Mouse (Mus musculus): ENCODE results near the gene Ppp4c. TPM values are rescaled to one million over a fixed set of nuclear protein-coding genes. Genes with fewer than 3 reads are reported as not detected.

The Ppp4c gene
- total RNA-seq, 2 experiments from 2014 or later, result 139 to 196 TPM

DNA sequence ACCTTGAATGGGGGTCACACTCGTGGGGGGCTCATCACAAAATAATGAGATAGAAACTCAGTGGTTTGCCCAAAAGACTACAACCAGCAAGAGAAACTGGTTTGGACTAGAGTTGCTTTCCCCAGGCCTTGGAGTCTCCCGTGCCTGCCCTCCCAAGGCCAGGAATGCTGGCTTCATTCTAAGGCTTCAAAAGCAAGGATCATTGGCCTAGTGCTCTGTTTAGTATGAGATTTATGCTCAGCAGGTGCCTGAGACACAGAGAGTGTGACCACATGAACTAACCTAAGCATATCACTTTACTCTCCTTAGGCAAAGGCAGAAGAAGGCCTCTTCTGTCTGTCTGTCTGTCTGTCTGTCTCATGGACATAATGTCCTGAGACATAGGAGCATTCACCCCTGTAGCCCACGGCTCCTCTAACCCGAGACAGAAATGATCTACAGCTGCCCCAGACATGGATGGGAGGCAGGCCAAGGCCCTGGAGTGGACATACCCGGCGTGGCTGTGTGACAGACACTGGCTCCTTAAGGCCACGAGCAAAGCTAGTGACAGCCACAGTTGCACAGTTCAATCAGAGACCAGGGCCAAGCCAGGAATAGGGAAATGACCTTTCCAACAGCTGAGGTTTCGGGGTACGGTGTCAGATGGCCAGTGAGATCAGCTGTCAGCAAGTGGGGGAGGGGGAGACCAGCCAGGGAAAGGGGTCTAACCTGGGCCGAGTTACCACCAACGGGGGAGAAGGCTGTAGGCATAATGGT, 10.0 kb upstream of the Ppp4c start:
- ATAC-seq (ENCODE audit: poor library complexity, severe bottlenecking), result no peak

- ATAC-seq (ENCODE audit: poor library complexity, severe bottlenecking), result no peak
These were observed 8.7 kb upstream of the Ppp4c start for GRCm38 (mm10) chr7:126801057-126801422.

DNA sequence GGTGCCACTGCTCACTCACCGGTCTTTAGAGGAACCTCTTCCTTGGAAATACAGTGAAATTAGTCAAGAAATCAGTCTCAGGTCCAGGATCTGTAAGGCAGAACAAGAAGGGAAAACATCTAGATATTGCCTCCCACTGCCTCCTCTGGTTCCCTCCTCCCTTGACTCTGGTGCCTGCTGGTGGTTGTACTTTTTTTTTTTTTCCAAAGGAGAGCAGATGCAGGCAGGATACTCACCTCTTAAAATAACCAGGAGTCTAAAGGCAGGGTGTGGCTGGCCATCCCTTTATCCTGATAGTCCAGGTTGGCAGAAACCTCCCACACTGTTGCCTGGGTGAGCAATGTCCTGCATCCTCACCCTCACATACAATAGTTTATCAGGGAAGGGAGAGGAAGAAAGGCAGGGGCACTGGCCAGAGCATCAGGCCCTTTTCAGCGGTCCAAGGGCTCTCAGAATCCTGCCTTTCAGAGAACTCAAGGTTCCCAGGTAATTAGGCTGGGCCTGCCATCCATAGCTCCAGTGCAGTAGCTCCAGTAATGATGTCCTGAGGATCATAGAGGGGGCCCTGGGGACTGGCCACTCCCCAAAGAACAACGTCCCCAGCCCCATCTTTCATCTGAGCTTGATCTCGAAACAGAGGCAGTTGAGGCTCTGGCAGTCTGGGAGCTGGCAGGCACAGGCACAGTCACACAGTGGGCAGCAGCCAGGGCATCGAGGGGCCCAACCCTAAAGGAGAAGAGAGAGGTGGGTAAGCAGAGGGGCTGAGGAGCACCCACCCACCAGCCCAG, 8.2 kb upstream of the Ppp4c start:
- ATAC-seq (ENCODE audit: poor library complexity, severe bottlenecking), result no peak

DNA sequence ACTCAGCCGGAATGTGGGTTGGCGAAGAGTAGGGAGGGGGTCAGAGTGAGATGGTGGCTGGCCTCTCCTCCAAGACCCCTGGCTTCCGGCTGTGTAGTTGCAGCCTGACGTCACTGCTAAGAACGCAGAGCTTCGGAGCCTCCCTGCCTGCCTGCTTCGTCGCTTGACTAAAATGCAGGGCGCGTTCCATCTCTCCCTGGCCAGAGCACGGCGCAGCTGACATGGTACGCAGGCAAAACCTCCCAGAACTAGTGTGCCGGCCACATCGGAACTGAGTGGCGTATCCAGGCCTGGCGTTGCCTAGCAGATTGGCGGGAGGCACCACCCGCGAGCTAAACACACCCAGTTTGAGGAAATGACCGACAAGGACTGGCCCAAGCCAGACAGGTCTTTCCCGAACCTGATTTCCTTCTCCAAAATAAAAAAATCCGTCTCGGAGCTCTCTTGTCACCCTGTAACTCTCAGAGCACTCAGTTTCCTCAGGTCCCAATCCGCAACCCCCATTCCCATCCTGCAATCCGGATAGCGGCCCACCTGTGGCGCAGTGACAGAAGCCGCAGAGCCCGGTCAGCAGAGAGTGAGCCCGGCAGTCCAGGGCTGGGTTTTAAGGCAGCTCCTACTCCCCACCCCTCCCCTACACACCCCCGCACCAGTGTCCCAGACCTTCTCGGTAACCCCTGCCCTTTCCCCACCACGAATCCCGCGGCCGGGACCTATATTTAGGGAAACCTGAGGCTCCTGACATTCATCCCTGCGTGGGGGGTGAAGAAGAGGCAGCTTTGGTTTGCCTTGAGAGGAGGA, 7.4 kb upstream of the Ppp4c start:
- ATAC-seq (ENCODE audit: poor library complexity, severe bottlenecking), result peak; percentile 65

- ATAC-seq (ENCODE audit: poor library complexity, severe bottlenecking), result peak; percentile 79
These were observed 6.8 kb upstream of the Ppp4c start for GRCm38 (mm10) chr7:126799050-126799467.

GRCm38 (mm10) chr7:126798127-126799049, 6.1 kb upstream of the Ppp4c start:
- peak; percentile 58 for ATAC-seq (ENCODE audit: poor library complexity, severe bottlenecking)

GRCm38 (mm10) chr7:126797411-126798126, 5.3 kb upstream of the Ppp4c start, which contains the start of gene Fam57b:
TSS of gene Fam57b (plus strand) at chr7:126797668.
- peak; percentile 7; the same call in 1 of the 2 replicates for ATAC-seq (ENCODE audit: poor library complexity, severe bottlenecking)

DNA sequence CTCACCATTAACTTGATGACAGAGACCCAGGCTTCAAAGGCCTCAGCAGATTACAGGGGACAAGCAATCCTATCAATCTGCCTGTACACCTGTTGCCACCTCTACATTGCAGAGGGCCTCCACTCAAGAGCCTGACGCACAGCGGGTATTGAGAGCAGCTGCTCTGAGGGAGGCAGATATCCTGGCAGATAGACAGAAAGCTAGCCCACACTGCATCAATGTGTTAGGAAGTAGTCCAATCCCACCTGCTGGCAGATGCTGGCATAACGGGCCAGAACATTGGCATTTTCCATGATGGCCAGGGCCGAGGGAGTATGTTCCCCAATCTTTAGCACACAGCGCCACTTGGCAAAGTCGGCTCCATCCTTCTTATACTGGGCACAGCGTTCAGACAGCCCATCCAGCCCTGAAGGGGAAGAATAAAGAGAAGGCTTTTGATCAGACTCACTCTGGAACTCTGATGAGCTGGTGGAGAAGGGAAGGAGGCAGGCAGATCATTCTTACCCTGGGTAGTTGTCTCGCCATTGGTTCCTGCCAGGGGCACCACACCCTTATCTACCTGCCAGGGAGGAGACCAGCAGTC, 4.1 kb upstream of the Ppp4c start:
- ATAC-seq (ENCODE audit: poor library complexity, severe bottlenecking), result no peak

DNA sequence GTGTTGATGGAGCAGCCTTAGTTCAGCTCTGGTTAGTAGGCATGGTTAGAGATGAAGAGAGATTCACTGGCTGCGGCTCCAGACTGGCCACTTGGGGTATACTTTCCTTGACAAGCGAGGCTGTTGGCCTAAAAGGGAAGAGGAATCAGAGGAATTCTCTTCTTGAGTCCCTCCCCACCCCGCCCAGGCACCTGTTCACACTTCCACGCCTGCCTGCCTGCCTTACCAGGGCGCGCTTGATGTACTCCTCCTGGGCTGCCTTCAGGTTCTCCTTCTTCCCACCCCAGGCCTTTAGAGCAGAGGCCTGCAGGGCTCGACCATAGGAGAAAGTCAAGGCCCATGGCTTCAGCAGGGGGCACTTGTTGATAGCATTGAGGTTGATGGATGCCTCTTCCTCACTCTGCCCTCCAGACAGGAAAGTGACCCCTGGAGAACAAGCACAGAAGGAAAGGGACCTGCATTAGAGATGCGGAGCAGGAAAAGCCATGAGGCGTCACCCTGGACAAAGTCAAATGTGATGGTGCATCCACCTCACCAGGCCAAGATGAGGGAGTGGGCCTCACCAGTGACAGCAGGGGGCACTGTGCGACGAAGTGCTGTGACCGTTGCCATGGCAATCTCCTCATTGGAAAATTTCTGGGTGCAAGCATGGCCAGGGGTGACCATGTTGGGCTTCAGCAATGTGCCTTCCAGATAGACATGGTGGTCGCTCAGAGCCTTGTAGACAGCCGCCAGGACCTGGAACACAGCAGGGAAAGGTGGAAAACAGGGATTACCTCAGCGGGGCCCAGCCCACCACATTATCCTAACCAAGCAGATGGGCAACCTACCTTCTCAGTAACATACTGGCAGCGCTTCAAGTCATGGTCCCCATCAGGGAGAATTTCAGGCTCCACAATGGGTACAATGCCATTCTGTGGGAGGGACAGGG, 3.4 kb upstream of the Ppp4c start:
- ATAC-seq (ENCODE audit: poor library complexity, severe bottlenecking), result no peak

GRCm38 (mm10) chr7:126794271-126794605, 1.9 kb upstream of the Ppp4c start:
- no peak for ATAC-seq (ENCODE audit: poor library complexity, severe bottlenecking)

DNA sequence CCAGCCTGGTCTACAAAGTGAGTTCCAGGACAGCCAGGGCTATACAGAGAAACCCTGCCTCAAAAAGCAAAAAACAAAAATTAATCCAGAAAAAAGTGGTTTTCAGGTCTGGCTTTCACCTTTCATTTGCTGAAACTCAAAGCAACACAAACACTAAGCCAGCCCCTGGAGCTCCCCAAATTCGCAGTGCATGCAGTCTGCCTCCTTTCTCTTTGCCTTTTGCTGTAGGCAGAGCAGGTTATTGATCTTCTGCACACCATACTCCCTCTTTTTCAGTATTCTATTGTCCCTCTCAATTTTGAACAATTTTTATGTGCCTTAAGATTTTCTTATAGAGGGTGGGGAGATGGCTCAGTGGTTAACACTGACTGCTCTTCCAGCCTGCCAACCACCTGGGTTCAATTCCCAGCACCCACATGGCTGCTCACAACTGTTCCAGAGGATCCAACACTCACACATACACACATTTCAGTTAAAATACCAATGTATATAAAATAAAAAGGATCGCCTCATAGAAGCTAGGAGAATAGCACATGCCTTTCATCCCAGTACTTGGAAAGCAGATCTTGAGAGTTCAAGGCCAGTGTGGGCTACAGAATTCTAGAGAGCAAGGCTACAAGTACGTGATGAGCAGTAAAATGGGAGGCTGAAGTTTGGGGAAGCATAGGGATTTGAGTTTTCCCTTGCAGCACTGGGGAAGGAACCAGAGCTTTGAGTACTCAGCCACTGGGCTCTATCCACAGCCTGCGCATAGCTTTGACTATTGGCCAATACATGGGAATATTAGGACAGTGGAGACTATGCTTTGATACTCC, 1.4 kb upstream of the Ppp4c start:
- ATAC-seq (ENCODE audit: poor library complexity, severe bottlenecking), result no peak

DNA sequence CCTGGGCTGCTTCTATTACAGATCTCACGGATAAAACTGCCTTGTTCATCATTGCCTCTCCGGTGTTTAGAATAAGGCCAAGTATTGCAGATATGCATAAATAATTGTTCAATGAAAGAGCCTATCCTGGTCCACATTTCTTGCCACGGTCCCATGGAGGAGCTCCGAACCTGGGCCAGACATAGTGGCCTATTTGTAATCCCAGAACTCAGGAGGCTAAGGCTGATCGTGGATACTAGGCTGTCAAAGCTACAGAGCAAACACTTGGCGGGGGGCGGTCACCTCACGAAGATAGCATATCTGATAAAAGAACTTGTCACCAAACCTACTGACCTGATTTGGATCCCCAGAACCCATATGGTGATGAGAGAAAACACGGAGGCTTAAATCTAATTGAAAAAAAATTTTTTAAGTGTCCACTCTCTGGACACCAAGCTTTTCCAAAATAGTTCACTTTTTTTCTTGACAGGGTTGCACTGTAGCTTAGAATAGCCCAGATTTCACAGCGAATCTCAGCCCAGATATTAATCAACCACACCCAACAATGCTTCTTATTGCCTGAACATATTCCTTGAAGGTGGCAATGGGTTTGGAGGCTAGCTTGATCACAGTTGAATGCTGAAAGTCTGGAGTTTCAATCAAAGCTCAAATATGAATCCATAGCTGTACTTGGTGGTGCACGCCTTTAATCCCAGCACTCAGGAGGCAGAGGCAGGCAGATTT, 586 bp upstream of the Ppp4c start:
- no peak for ATAC-seq (ENCODE audit: poor library complexity, severe bottlenecking)

GRCm38 (mm10) chr7:126789141-126789540, 3.2 kb downstream of the Ppp4c start:
- no peak for ATAC-seq (ENCODE audit: poor library complexity, severe bottlenecking)

DNA sequence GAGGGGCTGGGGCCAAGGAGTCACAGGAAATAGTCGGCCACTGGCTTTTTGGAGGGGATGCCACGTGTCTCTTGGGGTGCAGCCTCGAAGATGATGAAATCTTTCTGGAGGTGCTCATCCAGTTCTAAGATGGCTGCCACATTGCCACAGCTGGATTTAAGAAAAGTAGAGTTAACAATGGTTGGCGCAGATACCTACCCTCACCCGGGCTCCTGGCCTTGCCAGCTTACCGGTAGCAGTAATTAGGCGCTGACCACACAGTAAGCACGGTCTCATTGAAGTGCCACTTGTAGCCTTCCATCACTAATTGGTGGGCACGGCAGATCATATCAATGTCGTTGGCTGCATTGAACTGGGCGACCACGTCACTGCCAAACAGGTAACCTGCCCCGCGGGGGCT, 6.2 kb downstream of the Ppp4c start:
- no peak for ATAC-seq (ENCODE audit: poor library complexity, severe bottlenecking)

DNA sequence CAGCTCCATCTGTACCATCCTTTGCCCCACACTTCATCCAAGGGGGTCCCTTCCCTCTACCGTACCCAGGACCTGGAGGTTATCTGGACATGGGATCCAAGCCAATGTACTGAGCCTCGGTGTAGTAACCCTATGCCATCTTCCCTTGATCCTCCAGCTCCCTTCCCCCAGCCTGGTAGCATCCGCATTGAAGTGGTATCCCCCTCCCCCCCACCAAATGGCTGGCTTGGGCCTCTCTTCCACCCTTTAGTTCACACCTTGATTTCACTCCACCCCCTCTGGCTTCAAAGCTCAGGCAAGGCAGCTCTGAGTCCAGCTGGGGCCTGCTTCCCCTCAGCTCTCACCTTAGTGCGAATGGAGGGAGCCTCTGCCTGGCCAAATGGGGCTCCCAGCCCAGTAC, 7.2 kb downstream of the Ppp4c start:
- ATAC-seq (ENCODE audit: poor library complexity, severe bottlenecking), result no peak

DNA sequence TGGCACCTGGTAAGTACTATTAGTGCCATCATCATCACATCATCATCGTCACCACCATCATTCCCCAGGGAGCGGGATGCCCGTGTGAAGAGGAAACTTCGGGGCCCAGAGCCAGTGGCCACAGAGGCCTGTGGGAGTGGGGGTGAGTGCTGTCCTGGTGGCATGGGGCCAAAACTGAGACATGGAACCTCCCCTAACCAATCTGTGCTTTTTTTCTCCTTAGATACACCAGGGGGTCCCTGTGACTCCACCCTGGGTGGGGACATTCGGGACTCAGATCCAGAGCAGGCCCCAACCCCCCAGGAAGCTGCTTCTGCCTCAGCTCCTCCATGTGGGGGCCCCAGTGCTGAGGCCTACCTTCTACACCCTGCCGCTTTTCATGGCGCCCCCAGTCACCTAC, 7.8 kb downstream of the Ppp4c start:
- ATAC-seq (ENCODE audit: poor library complexity, severe bottlenecking), result no peak

DNA sequence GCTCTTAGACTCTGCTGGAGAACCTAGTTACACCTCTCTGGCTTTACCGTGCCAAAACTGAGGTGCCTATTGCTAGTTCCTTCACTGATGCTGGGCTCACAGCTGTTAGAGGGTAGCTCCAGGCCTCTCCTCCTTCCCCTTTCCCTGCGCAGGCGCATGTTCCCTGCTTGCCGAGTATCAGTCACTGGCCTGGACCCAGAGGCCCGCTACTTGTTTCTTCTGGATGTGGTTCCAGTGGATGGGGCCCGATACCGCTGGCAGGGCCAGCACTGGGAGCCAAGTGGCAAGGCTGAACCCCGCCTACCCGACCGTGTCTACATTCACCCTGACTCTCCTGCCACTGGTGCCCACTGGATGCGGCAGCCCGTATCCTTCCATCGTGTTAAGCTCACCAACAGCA, 9.6 kb downstream of the Ppp4c start:
- no peak for ATAC-seq (ENCODE audit: poor library complexity, severe bottlenecking)
